Mouse (Mus musculus) urinary bladder, postnatal 36 days (tissue): ENCODE data around the gene Igsf9b.

Experiments used
- DNase-seq, 2 experiments: peaks; one replicate each; pipeline ENCODE4 v3.0.0; 2022; ENCODE audit warnings: low spot score in 2 of 2, mixed read lengths in 1 of 2

Gene Igsf9b

GRCm38 (mm10) chr9:27330374-27330773 is 31.4 kb downstream of the Igsf9b start:
- DNase-seq, result no peak

GRCm38 (mm10) chr9:27331538-27331937 is 32.5 kb downstream of the Igsf9b start:
- DNase-seq, result no peak

DNA sequence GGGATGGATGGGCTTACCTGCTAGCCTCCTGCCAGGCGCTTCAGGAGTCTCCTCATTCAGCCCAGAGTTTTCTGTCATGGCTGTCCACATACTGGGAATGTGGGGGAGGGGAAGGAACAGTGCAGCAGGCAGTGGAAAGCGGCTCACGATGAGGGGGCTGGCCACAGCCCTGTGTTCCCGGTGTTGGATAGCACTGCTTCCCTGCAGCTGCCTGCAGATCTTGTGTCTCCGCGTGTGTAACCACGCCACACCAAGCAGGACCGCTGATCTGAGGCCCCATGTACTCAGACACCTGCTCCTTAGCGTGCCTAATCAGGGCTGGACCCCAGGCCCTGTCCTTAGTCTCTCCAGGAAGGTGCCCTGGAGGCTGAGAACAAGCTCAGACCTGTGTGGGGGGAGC is 35.9 kb downstream of the Igsf9b start:
- no peak for DNase-seq

- DNase-seq, result no peak
Observed at GRCm38 (mm10) chr9:27336962-27337636, 38.1 kb downstream of the Igsf9b start.

DNA sequence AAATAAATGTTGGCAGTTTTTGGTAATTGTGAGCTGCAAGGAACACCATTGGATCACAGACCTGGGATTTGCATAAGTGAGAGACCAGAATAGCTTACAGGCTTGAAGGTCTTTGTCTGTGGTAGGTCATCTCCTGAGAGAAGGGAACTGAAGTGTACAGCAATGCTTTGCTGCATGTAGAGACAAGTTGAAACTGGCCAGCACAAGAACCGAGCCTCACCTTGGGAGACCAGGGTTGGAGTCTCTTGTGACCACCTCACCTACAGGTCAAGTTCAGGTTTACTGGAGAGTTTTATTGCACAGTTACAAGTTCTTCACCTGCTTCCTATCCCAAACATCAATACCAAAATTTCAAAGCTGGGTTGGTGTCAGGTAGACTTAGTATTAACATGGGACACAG is 40.2 kb downstream of the Igsf9b start:
- DNase-seq, result no peak

- no peak for DNase-seq
Observed at GRCm38 (mm10) chr9:27346541-27347269, 47.7 kb downstream of the Igsf9b start.

- DNase-seq, result no peak
Observed at GRCm38 (mm10) chr9:27353082-27353481, 54.1 kb downstream of the Igsf9b start.

DNA sequence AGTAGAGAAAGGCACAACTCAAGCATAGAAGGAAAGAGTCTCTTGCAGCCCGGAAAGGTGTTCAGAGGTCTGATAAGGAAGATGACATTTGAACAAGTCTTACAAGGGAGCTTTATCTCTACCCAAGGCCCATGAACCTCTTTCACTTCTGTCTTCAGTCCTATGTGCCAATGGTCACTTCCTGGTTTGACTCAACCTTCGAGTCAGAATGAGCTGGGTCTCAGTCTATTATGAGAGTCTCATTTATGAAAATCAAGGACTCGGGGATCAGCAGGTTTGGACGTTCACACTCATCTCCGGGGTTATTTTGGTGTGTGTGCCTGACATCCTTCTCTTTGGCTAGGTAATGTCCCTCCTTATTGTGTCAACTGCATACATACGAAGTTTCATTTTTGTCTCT is 58.9 kb downstream of the Igsf9b start:
- DNase-seq, result no peak

DNA sequence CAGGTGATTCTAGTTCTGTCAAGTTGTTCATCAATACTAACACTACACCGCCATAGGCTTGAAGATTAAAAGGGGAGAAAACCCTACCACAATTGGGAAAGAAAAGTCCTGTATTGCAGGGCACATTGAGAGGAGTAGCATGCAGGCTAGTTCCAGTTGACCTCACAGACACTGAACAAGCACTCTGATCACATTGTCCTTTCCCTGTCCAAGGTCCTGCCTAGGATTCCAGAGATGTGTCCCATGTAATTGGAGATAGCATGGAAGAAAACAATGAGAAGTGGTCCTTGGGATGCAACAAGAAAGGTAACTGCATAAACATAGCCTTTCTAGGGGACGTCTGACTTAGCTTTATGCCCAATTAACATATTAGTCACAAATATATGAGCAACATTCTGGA is 68.2 kb downstream of the Igsf9b start:
- DNase-seq, result no peak

- no peak for DNase-seq
Observed at GRCm38 (mm10) chr9:27369108-27369507, 70.1 kb downstream of the Igsf9b start.

GRCm38 (mm10) chr9:27375746-27376145 is 76.7 kb downstream of the Igsf9b start:
- DNase-seq, result no peak

DNA sequence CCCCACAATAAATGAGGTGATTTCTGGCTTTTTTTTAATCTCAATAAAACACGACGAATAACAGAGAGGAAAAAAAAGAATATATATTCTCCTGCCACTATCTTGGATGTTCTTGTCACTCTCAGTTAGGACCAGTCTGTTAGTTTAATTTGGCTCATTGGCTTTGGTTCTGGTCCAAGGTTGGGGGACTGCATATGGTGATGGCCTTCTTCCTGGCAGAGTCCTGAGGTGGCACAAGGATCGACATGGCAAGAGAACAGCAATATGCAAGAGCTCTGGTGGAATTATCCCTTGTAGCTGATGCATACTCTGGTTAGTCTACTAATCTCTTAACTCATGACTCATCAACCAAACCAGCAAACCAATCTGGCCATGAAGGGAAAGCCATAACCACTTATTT is 87.9 kb downstream of the Igsf9b start:
- DNase-seq, result no peak

- DNase-seq, result no peak
Observed at GRCm38 (mm10) chr9:27396500-27396899, 97.5 kb downstream of the Igsf9b start, which contains the start of gene Spata19. Gene Spata19, plus strand, starts transcription at chr9:27396800.

DNA sequence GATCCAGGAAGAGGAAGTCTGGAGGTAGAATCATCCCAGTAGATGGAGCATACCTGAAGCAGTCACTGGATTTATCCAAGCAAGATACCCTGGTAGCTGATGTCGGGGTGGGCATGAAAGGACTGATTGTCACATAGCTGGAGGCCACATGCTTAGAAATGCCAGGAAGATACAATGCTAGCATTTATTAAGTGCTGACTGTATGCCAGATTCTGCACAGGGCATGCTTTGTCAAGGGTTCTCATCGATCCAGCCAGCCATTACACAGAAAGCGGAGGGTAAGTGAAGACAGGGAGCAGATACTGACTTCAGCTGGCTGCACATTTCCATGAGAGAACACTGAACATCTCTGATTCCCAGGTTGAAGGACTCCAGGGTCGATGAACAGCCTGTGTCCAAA is 102.2 kb downstream of the Igsf9b start:
- DNase-seq, result no peak
